Mouse (Mus musculus) midbrain, embryonic 15.5 days (tissue): ENCODE measurements around the gene Slc29a3. TPM values are rescaled to one million over a fixed set of nuclear protein-coding genes. Genes with fewer than 3 reads are reported as not detected.
A peak's percentile ranks its signal among the peaks of the same experiment; 100 is the strongest.

Source experiments
- ATAC-seq: fragments of 200-750 bp; cut with Nextera tagmentation; replicated peaks from 2 replicates; pipeline ENCODE4 v1.8.0; 2017; ENCODE audit warnings: moderate TSS enrichment
- H3K27ac ChIP-seq: fragments of 300-500 bp; sonication (generic); 2 replicates; pipeline ENCODE4 v1.5.1; 2015; ENCODE audit warnings: mild to moderate bottlenecking, inconsistent platforms
- H3K27me3 ChIP-seq: fragments of 300-500 bp; sonication (generic); replicated peaks from 2 replicates; pipeline ENCODE4 v1.6.1; 2015; ENCODE audit warnings: inconsistent platforms
- H3K36me3 ChIP-seq: fragments of 300-500 bp; sonication (generic); replicated peaks from 2 replicates; pipeline ENCODE4 v1.6.1; 2015; ENCODE audit warnings: inconsistent platforms
- H3K4me1 ChIP-seq: fragments of 300-500 bp; sonication (generic); 2 replicates; pipeline ENCODE4 v1.6.1; 2015; ENCODE audit warnings: inconsistent platforms
- H3K4me2 ChIP-seq: fragments of 300-500 bp; sonication (generic); 2 replicates; pipeline ENCODE4 v1.6.1; 2015; ENCODE audit warnings: inconsistent platforms, mild to moderate bottlenecking, moderate library complexity
- H3K4me3 ChIP-seq: fragments of 300-500 bp; sonication (generic); 2 replicates; pipeline ENCODE4 v1.5.1; 2015; ENCODE audit warnings: mild to moderate bottlenecking, inconsistent platforms
- H3K9ac ChIP-seq: fragments of 300-500 bp; sonication (generic); 2 replicates; pipeline ENCODE4 v1.6.1; 2015; ENCODE audit warnings: mild to moderate bottlenecking, inconsistent platforms
- H3K9me3 ChIP-seq: fragments of 300-500 bp; sonication (generic); 2 replicates; pipeline ENCODE4 v1.6.1; 2016; ENCODE audit warnings: inconsistent platforms
- WGBS: fragments of 180-500 bp; shearing (Covaris S2); methylation state at CpG from one replicate; pipeline ENCODE4 v1.1.7; 2015; ENCODE audit warnings: mixed read lengths; 5-methylcytosine and 5-hydroxymethylcytosine counted together
- polyA plus RNA-seq: library from polyadenylated mRNA; unstranded; fragments of >200 nt; fragmentation: Nextera tagmentation; extraction: Ambion mirVana; gene quantifications from 2 replicates; pipeline ENCODE4 v1.2.1, GENCODE M21; 2015

Gene Slc29a3
- 10.7 and 13.9 TPM in 2 replicates for polyA plus RNA-seq

DNA sequence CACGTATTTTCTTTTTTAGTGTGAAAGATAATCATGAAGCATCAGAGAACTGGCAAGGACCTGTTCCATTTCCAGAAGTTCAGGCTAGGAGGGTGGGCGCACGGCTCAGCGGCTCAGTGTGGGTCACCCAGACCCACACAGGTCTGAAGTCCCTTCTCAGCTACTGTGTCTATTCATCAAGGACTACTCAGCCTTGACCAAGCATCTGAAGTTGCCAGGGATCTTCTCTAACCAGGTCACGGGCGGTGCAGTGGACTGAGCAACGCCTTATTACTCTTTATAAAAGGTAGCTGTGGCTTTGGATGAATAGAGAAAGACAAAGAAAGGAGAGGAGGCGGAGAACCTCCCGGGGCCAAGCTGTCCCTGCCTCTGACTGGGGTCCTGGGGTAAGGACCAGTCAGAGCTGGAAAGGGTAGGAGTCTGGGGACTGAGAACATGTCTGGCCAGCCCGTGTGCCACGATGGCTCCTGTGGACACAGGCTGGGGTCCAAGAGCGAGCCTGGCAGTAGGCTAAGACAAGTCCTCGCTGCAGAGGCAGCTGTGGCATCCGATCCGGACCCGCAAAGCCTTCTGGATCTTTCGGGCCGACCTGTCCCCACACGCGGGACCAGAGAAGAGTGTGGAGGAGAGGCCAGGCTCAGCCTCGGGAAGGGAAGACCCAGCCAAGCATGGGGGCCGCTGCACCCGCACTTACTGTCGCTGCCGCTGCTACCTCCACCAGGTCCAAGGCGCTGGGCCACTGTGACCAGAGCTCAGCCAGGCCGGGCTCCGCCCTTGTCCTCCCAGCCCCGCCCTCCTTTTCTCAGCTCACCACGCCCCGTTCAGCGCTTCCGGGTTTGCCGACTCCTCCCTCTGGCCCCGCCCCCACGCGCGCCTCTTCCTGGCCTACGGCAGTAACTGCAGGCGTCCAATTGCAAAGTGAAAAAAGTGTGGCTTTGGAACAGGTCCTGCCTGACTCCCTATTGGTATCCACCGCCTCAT, at the start of gene Slc29a3:
Gene Slc29a3 (minus strand): TSS at position 755 of the 981 bp plus-strand sequence.
- no peaks in the 10 kb centered on the region for H3K9me3 ChIP-seq
- ATAC-seq: peak; percentile 92
- H3K4me2 ChIP-seq: peak within 1 kb of the TSS; percentile 81
- peak within 1 kb of the TSS; percentile 67 for H3K9ac ChIP-seq
- peaks cover 22% of the 10 kb centered on the region for H3K4me1 ChIP-seq
- no peaks in the 10 kb centered on the region for H3K36me3 ChIP-seq
- 6% methylated on average over 41 of the region's 41 CpGs for WGBS
- H3K4me3 ChIP-seq: peak within 1 kb of the TSS; percentile 50
- no peaks in the 10 kb centered on the region for H3K27me3 ChIP-seq
- H3K27ac ChIP-seq: peak within 1 kb of the TSS; percentile 63

DNA sequence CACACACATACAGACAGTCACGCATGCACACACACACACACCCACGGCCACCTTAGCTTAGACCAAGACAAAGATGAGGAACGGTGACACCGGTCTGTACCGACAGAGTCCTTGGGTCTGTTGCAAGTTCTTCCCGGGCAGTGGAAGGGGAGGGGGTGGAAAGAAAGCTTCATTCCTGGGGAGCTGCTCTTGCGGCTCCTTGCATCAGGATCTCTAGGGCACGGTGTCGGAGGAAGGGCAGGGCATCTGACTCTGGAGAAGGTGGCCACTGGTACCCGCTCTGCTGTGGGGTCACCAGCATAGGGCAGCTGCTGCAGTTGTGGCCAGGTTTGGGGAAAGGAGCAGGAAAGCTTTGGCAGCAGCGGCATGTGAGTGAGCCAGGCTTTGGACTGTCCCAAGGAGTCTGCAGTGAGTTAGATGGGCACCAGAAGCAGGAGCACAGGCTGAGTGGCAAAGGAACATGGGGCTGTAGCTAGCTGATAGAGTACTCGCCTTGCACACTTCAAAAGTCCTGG, 49.4 kb upstream of the Slc29a3 start:
- H3K9ac ChIP-seq: no peak overlapping the region
- H3K4me1 ChIP-seq: peaks cover 16% of the 10 kb centered on the region
- no peaks in the 10 kb centered on the region for H3K36me3 ChIP-seq
- ATAC-seq: no peak
- no peaks in the 10 kb centered on the region for H3K9me3 ChIP-seq
- H3K27ac ChIP-seq: no peak overlapping the region
- H3K4me2 ChIP-seq: no peak overlapping the region
- peaks cover 4% of the 10 kb centered on the region; the same call in 1 of the 2 replicates for H3K27me3 ChIP-seq
- H3K4me3 ChIP-seq: no peak overlapping the region
- WGBS: 65% methylated on average over 12 of the region's 12 CpGs

DNA sequence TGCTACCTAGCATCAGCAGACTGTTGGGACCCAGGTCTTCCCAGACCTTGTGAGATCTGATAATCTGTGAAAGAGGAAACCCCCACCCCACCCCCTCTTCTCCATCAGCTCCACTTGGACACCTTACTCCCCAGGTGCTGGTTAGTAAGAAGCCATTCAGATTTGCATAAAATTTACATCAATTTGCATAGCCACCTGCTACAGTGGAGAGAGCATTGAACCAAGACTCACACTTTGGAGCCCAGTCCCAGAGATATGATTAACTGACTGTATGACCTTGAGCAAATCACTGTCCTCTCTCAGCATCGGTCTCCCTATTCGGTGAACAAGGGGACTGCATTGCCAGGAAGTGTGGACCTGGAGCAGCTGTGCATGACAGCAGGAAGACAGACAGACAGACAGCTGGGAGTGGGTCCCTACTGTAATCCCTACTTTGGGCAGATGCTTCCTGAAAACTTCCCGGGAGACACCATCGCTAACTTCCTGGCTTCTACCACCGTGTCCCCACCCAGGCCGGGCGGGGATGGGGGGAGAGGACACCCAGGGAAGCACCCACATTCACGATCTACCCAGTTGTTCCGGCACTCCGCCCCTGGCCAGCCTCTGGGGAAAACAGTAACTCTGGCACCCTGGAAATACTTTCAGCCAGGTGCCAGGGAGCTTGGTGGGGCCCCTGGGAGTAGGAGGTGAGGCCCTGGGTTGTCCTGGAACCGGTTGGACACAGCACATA, 48.7 kb upstream of the Slc29a3 start:
- Histone ChIP-seq H3K4me2 (no peak overlapping the region), H3K9me3 (no peaks in the 10 kb centered on the region), H3K9ac (no peak overlapping the region), H3K27me3 (peaks cover 4% of the 10 kb centered on the region; the same call in 1 of the 2 replicates), H3K4me1 (peaks cover 16% of the 10 kb centered on the region), H3K27ac (no peak overlapping the region), H3K4me3 (no peak overlapping the region), H3K36me3 (no peaks in the 10 kb centered on the region)
- 35% methylated on average over 11 of the region's 11 CpGs for WGBS
- ATAC-seq: no peak

DNA sequence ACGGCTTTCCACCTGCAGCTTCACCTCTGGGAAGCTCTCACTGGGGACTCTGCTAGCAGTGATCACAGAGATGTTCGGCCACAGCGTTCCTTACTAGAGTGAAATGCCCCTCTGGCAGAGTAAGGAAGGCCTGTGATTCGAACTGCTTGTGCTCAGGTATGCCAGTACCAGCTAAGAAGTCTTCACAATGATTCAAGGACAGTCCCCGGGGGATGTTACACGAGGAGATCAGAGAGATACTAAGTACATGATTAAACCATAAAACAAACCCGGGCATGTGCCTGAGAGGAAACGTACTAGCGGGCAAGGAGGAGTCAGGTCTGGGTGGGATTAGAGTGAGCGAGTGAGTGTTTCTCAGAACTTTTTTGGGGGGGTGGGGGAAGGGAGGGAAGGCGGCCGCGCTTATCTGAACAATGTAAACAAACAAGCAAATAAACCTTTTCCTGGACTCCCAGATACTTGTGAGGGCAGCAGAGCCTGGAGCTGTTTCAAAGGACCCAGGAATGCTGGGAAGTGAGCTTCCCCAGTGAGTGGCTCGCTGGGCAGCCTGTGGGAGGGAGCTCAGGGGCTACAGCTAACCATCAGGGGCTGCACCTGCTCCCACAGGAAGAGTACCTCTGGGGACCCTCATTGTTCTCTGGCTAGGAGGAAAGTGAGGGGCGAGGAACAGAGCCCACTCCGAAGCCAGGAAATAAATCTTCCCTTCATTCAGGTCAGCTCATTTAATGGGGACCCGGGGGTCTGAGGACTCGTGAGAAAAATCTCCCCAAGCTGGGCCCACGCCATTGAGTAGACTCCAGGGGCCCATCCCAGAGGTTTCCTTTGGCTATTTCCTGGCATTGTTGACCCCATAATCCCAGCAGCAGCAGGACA, 47.9 kb upstream of the Slc29a3 start:
- WGBS: 18% methylated on average over 19 of the region's 19 CpGs
- H3K4me3 ChIP-seq: no peak overlapping the region
- H3K27me3 ChIP-seq: peaks cover 4% of the 10 kb centered on the region; the same call in 1 of the 2 replicates
- ATAC-seq: no peak
- no peaks in the 10 kb centered on the region for H3K36me3 ChIP-seq
- H3K4me2 ChIP-seq: no peak overlapping the region
- no peaks in the 10 kb centered on the region for H3K9me3 ChIP-seq
- H3K4me1 ChIP-seq: peaks cover 16% of the 10 kb centered on the region
- no peak overlapping the region for H3K9ac ChIP-seq
- no peak overlapping the region for H3K27ac ChIP-seq

DNA sequence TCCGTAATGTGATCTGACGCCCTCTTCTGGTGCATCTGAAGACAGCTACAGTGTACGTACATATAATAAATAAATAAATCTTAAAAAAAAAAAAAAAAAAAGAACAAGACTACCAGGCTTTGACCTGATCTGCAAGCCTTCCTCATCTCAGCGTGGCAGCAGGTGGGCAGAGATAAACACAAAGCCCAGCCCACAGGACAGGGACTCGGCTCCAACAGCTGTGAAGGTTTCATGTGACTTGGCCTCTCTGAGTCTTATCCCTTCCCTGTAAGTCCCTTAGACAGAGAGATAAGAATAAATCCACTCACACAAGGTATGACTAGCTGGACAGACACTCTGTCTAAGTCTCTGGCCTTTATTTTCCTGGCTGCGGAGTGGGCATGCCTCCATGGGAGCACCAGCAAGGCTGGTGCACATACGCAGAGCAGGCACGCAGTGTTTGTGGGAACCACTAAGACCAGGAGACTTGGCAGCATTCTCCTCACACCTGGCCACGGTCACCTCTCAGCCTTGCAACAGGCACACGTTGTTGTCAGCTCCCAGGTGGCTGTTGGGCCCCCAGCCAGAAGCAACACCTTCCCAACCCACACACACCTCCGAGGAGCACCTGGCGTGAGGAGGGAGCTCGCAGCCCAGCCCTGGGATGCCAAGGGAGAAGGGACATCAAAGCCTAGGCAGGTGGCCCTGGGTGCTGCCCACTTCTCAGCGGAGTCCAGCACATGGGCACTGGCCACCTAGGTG, 45.3 kb upstream of the Slc29a3 start:
- Histone ChIP-seq H3K27ac (no peak overlapping the region), H3K4me3 (no peak overlapping the region), H3K4me2 (no peak overlapping the region), H3K4me1 (peaks cover 15% of the 10 kb centered on the region), H3K36me3 (no peaks in the 10 kb centered on the region), H3K9ac (no peak overlapping the region), H3K27me3 (peaks cover 4% of the 10 kb centered on the region; the same call in 1 of the 2 replicates), H3K9me3 (no peaks in the 10 kb centered on the region)
- ATAC-seq: no peak
- WGBS: 86% methylated on average over 14 of the region's 14 CpGs

DNA sequence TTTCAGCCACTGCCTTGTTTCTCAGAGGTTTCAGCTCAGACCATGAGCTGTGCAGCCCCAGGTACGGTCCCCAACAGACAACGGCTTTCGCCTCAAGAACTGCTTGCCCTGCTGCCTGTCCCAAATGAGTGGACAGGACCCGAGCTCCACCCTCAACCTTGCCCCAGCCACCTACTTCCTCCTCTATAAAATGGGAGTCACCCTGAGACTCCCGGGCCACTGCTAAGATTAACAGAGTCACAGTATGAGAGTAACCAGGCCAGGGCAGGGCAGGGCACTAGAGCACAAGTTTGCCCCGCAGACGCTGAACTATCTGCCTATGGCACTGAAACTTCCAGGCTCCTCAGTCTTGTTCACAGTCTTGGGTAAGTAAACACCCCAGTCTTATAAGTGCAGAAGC, 43.9 kb upstream of the Slc29a3 start:
- H3K4me3 ChIP-seq: no peak overlapping the region
- H3K4me2 ChIP-seq: no peak overlapping the region
- H3K36me3 ChIP-seq: no peaks in the 10 kb centered on the region
- 91% methylated on average over 7 of the region's 7 CpGs for WGBS
- no peak for ATAC-seq
- peaks cover 4% of the 10 kb centered on the region; the same call in 1 of the 2 replicates for H3K27me3 ChIP-seq
- no peaks in the 10 kb centered on the region for H3K9me3 ChIP-seq
- peaks cover 15% of the 10 kb centered on the region for H3K4me1 ChIP-seq
- H3K9ac ChIP-seq: no peak overlapping the region
- no peak overlapping the region for H3K27ac ChIP-seq

DNA sequence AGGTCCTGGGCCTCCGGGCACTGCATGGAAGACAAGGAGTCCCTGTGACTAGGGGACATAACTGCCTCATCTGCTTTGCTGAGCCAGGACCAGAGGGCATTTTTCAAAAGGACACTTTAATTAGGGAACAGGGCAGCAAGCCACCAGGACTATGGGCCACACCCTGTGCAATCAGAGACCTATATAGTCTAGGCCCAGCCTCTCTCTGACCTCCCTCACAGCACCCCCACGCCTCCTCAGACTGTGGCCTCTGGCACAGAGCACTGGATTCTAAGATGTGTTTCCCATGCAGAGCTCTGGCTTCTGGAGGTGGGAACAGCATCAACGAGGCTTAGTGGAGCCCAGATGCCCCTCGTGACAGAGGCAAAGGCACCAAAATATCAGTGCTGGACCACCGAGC, 43.4 kb upstream of the Slc29a3 start:
- H3K4me1 ChIP-seq: peaks cover 14% of the 10 kb centered on the region
- WGBS: 72% methylated on average over 5 of the region's 5 CpGs
- H3K27ac ChIP-seq: no peak overlapping the region
- H3K9me3 ChIP-seq: no peaks in the 10 kb centered on the region
- H3K4me2 ChIP-seq: no peak overlapping the region
- no peak overlapping the region for H3K4me3 ChIP-seq
- H3K27me3 ChIP-seq: peaks cover 4% of the 10 kb centered on the region; the same call in 1 of the 2 replicates
- no peaks in the 10 kb centered on the region for H3K36me3 ChIP-seq
- no peak overlapping the region for H3K9ac ChIP-seq
- no peak for ATAC-seq

DNA sequence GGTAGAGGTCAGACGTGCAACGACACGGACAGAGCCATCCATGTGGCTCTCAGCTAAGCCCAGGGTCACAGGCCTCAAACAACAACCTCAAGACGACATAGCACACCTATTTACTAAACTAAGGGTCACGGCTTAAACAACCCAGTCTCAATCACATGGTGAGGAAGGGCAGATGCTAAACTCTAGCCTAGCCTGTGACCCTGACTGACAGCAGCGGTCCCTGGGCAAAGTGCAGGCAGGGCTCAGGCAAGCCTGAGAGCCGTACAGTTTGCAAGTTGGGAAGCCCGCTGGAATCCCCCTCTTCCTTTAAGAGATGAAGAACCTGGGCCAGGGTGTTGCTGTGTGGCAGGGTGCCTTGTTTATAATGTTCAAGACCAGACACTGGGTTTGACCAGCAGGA, 42.2 kb upstream of the Slc29a3 start:
- Histone ChIP-seq H3K27ac (no peak overlapping the region), H3K27me3 (peaks cover under 1% of the 10 kb centered on the region; the same call in 1 of the 2 replicates), H3K36me3 (no peaks in the 10 kb centered on the region), H3K9ac (no peak overlapping the region), H3K4me2 (no peak overlapping the region), H3K4me1 (peaks cover 3% of the 10 kb centered on the region; the same call in 1 of the 2 replicates), H3K4me3 (no peak overlapping the region), H3K9me3 (no peaks in the 10 kb centered on the region)
- WGBS: 57% methylated on average over 8 of the region's 8 CpGs
- no peak for ATAC-seq

DNA sequence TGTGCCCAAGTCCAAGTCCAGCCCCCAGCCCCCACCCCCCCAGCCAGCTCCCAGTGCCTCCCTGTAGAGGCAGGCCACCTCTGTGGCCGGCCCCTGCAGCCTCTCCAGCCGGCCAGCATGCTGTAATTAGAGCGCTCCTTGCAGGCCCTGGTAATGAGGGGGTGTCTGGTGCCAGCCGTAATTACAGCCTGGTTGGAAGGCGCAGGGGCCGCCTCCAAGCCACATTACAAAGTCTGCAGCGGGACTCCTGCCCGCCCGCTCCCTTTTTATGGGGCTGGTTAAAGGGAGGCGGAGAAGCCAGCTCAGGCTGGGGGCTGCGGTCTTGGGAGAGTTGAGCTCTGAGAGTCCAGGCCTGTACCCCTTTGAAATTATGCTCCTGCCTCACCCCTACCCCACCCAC, 41.8 kb upstream of the Slc29a3 start:
- ATAC-seq: no peak
- Histone ChIP-seq H3K4me3 (no peak overlapping the region), H3K9me3 (no peaks in the 10 kb centered on the region), H3K9ac (no peak overlapping the region), H3K4me1 (peaks cover 3% of the 10 kb centered on the region; the same call in 1 of the 2 replicates), H3K36me3 (no peaks in the 10 kb centered on the region), H3K4me2 (no peak overlapping the region), H3K27ac (no peak overlapping the region), H3K27me3 (no peaks in the 10 kb centered on the region; the same call in 1 of the 2 replicates)
- 38% methylated on average over 11 of the region's 11 CpGs for WGBS

DNA sequence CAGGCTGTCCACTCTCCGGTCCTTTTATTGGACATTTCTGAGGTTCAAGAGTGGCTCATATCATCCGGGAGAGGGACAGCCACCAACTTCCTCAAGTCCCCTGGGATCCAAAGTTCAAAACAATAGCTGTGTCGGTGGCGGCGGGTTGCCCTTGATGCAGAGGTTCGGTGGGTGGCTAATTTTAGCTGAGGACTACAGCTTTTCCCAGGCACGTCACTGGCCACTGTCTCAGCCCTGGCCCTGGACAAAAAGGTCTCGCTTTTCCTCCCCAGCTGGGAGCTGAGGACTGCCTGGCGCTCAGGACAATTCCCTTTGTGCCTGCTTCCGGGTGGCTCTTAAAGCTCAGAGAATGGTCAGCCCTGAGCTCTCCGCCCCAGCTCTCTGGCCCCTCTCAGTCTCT, 40.2 kb upstream of the Slc29a3 start:
- ATAC-seq: no peak
- 11% methylated on average over 11 of the region's 11 CpGs for WGBS

DNA sequence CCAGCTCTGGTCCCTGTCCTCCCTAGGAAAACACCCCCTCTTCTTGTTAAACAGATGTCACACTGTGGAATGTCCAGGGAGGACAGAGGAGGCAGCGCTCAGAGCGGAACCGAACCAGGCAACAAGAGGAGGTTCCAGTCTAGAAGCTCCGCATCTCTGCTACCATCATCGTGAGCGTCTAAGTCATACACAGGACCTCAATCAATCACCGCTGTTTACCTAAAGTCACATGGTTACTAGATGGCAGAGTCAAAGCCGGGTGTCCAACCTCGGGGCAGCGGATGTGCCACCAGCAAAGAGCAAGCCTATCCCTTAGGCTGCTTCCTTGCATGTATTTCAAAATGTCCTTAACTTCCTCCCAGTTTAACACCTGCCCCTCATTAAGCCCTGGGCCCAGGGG, 39.8 kb upstream of the Slc29a3 start:
- 69% methylated on average over 10 of the region's 10 CpGs for WGBS
- Histone ChIP-seq H3K9me3 (no peaks in the 10 kb centered on the region), H3K27ac (no peak overlapping the region), H3K4me2 (no peak overlapping the region), H3K36me3 (no peaks in the 10 kb centered on the region), H3K9ac (no peak overlapping the region), H3K4me1 (peaks cover 3% of the 10 kb centered on the region; the same call in 1 of the 2 replicates), H3K4me3 (no peak overlapping the region), H3K27me3 (no peaks in the 10 kb centered on the region; the same call in 1 of the 2 replicates)
- ATAC-seq: no peak

More for the DNA sequence above, 40.2 kb upstream of the Slc29a3 start:
- Histone ChIP-seq H3K9ac (no peak overlapping the region), H3K27ac (no peak overlapping the region), H3K36me3 (no peaks in the 10 kb centered on the region), H3K27me3 (no peaks in the 10 kb centered on the region; the same call in 1 of the 2 replicates), H3K4me3 (no peak overlapping the region), H3K4me2 (no peak overlapping the region), H3K4me1 (peaks cover 3% of the 10 kb centered on the region; the same call in 1 of the 2 replicates), H3K9me3 (no peaks in the 10 kb centered on the region)
